Mouse (Mus musculus): ENCODE measurements around the gene Gm49450. TPM values are rescaled to one million over a fixed set of nuclear protein-coding genes. Genes with fewer than 3 reads are reported as not detected.

The Gm49450 gene
- polyA plus RNA-seq, 1 experiment from 2014 or later, result not detected

- peak overlapping the region; percentile 31; the same call in 1 of the 2 replicates for H3K27ac ChIP-seq
- WGBS, result 27% methylated on average over 16 of the region's 16 CpGs
- peak overlapping the region; percentile 32 for H3K4me2 ChIP-seq
- no peak overlapping the region for H3K9ac ChIP-seq
- no peaks in the 10 kb centered on the region for H3K36me3 ChIP-seq
- H3K9me3 ChIP-seq (replicated peaks), result no peaks in the 10 kb centered on the region
- H3K27me3 ChIP-seq, result no peaks in the 10 kb centered on the region
- ATAC-seq (replicated peaks; ENCODE audit: insufficient number of reproducible peaks, insufficient read depth, low FRiP score, low read depth), result no peak
- H3K4me1 ChIP-seq (replicated peaks), result peaks cover 24% of the 10 kb centered on the region
- no peak overlapping the region for H3K4me3 ChIP-seq
Measured at GRCm38 (mm10) chr15:98969372-98970101, 16.2 kb upstream of the Gm49450 start.

GRCm38 (mm10) chr15:98968701-98969371 is 15.5 kb upstream of the Gm49450 start:
- H3K9ac ChIP-seq, result no peak overlapping the region
- no peak; the same call in 1 of the 2 replicates for ATAC-seq (replicated peaks; ENCODE audit: insufficient number of reproducible peaks, insufficient read depth, low FRiP score, low read depth)
- peak overlapping the region; percentile 32 for H3K4me2 ChIP-seq
- H3K4me3 ChIP-seq, result no peak overlapping the region
- H3K27ac ChIP-seq, result peak overlapping the region; percentile 31; the same call in 1 of the 2 replicates
- H3K36me3 ChIP-seq, result no peaks in the 10 kb centered on the region
- H3K4me1 ChIP-seq (replicated peaks), result peaks cover 24% of the 10 kb centered on the region
- H3K27me3 ChIP-seq, result no peaks in the 10 kb centered on the region
- 13% methylated on average over 12 of the region's 12 CpGs for whole genome bisulfite sequencing
- H3K9me3 ChIP-seq (replicated peaks), result no peaks in the 10 kb centered on the region

GRCm38 (mm10) chr15:98959531-98959930 is 6.2 kb upstream of the Gm49450 start:
- Histone ChIP-seq H3K36me3 (no peaks in the 10 kb centered on the region), H3K4me2 (no peak overlapping the region), H3K27ac (no peak overlapping the region), H3K27me3 (no peaks in the 10 kb centered on the region), H3K4me1 (replicated peaks) (peaks cover 5% of the 10 kb centered on the region; the same call in 1 of the 2 replicates), H3K4me3 (no peak overlapping the region), H3K9me3 (replicated peaks) (no peaks in the 10 kb centered on the region), H3K9ac (no peak overlapping the region)
- 53% methylated on average over 3 of the region's 3 CpGs for WGBS
- ATAC-seq (replicated peaks; ENCODE audit: insufficient number of reproducible peaks, insufficient read depth, low FRiP score, low read depth), result no peak

GRCm38 (mm10) chr15:98958901-98959420 is 5.6 kb upstream of the Gm49450 start:
- Histone ChIP-seq H3K4me3 (no peak overlapping the region), H3K36me3 (no peaks in the 10 kb centered on the region), H3K4me2 (no peak overlapping the region), H3K4me1 (replicated peaks) (peaks cover 8% of the 10 kb centered on the region; the same call in 1 of the 2 replicates), H3K27me3 (no peaks in the 10 kb centered on the region), H3K9me3 (replicated peaks) (no peaks in the 10 kb centered on the region), H3K9ac (no peak overlapping the region), H3K27ac (no peak overlapping the region)
- ATAC-seq (replicated peaks; ENCODE audit: insufficient number of reproducible peaks, insufficient read depth, low FRiP score, low read depth), result no peak
- 89% methylated on average over 4 of the region's 4 CpGs for WGBS

GRCm38 (mm10) chr15:98957475-98957874 is 4.1 kb upstream of the Gm49450 start:
- Histone ChIP-seq H3K9ac (no peak overlapping the region), H3K4me1 (replicated peaks) (peaks cover 9% of the 10 kb centered on the region; the same call in 1 of the 2 replicates), H3K27me3 (no peaks in the 10 kb centered on the region), H3K4me3 (no peak overlapping the region), H3K27ac (no peak overlapping the region), H3K36me3 (no peaks in the 10 kb centered on the region), H3K9me3 (replicated peaks) (no peaks in the 10 kb centered on the region), H3K4me2 (no peak overlapping the region)
- no peak for ATAC-seq (replicated peaks; ENCODE audit: insufficient number of reproducible peaks, insufficient read depth, low FRiP score, low read depth)
- WGBS, result 77% methylated on average over 5 of the region's 5 CpGs

- H3K4me3 ChIP-seq, result no peak overlapping the region
- no peaks in the 10 kb centered on the region for H3K27me3 ChIP-seq
- 91% methylated on average over 4 of the region's 4 CpGs for WGBS
- H3K27ac ChIP-seq, result no peak overlapping the region
- no peaks in the 10 kb centered on the region for H3K9me3 ChIP-seq (replicated peaks)
- ATAC-seq (replicated peaks; ENCODE audit: insufficient number of reproducible peaks, insufficient read depth, low FRiP score, low read depth), result no peak
- no peak overlapping the region for H3K9ac ChIP-seq
- H3K4me2 ChIP-seq, result no peak overlapping the region
- H3K36me3 ChIP-seq, result no peaks in the 10 kb centered on the region
- H3K4me1 ChIP-seq (replicated peaks), result peaks cover 15% of the 10 kb centered on the region
Measured at GRCm38 (mm10) chr15:98956000-98956399, 2.6 kb upstream of the Gm49450 start.

GRCm38 (mm10) chr15:98955324-98955723 is 2.0 kb upstream of the Gm49450 start:
- H3K27me3 ChIP-seq, result no peaks in the 10 kb centered on the region
- no peak overlapping the region for H3K4me2 ChIP-seq
- H3K36me3 ChIP-seq, result no peaks in the 10 kb centered on the region
- no peaks in the 10 kb centered on the region for H3K9me3 ChIP-seq (replicated peaks)
- peaks cover 15% of the 10 kb centered on the region for H3K4me1 ChIP-seq (replicated peaks)
- H3K9ac ChIP-seq, result no peak overlapping the region
- H3K27ac ChIP-seq, result no peak overlapping the region
- 82% methylated on average over 4 of the region's 4 CpGs for WGBS
- no peak for ATAC-seq (replicated peaks; ENCODE audit: insufficient number of reproducible peaks, insufficient read depth, low FRiP score, low read depth)
- H3K4me3 ChIP-seq, result no peak overlapping the region

- 41% methylated on average over 14 of the region's 14 CpGs for WGBS
- Histone ChIP-seq H3K27ac (peak overlapping the region; percentile 68), H3K36me3 (no peaks in the 10 kb centered on the region), H3K9ac (peak overlapping the region; percentile 46), H3K4me3 (peak overlapping the region; percentile 19; the same call in 1 of the 2 replicates), H3K4me1 (replicated peaks) (peaks cover 15% of the 10 kb centered on the region), H3K4me2 (peak overlapping the region; percentile 61), H3K27me3 (no peaks in the 10 kb centered on the region), H3K9me3 (replicated peaks) (no peaks in the 10 kb centered on the region)
- no peak for ATAC-seq (replicated peaks; ENCODE audit: insufficient number of reproducible peaks, insufficient read depth, low FRiP score, low read depth)
Measured at GRCm38 (mm10) chr15:98954425-98955253, 1.3 kb upstream of the Gm49450 start.

GRCm38 (mm10) chr15:98952751-98953400 is 475 bp downstream of the Gm49450 start:
- Histone ChIP-seq H3K4me2 (peak overlapping the region; percentile 61), H3K9ac (peak overlapping the region; percentile 96), H3K36me3 (no peaks in the 10 kb centered on the region; the same call in 1 of the 2 replicates), H3K4me1 (replicated peaks) (peaks cover 15% of the 10 kb centered on the region), H3K4me3 (peak overlapping the region; percentile 86), H3K9me3 (replicated peaks) (no peaks in the 10 kb centered on the region), H3K27ac (peak overlapping the region; percentile 97), H3K27me3 (no peaks in the 10 kb centered on the region)
- peak; percentile 79 for ATAC-seq (replicated peaks; ENCODE audit: insufficient number of reproducible peaks, insufficient read depth, low FRiP score, low read depth)
- WGBS, result 0% methylated on average over 41 of the region's 41 CpGs

GRCm38 (mm10) chr15:98952063-98952455 is 1.3 kb downstream of the Gm49450 start:
- Histone ChIP-seq H3K27me3 (no peaks in the 10 kb centered on the region), H3K27ac (peak overlapping the region; percentile 97), H3K36me3 (no peaks in the 10 kb centered on the region; the same call in 1 of the 2 replicates), H3K4me3 (peak overlapping the region; percentile 86), H3K4me1 (replicated peaks) (peaks cover 15% of the 10 kb centered on the region), H3K9ac (peak overlapping the region; percentile 32), H3K9me3 (replicated peaks) (no peaks in the 10 kb centered on the region), H3K4me2 (peak overlapping the region; percentile 61)
- ATAC-seq (replicated peaks; ENCODE audit: insufficient number of reproducible peaks, insufficient read depth, low FRiP score, low read depth), result no peak
- WGBS, result 20% methylated on average over 5 of the region's 5 CpGs
